Mouse (Mus musculus): ENCODE results near the gene Hoxd13.

Gene Hoxd13

DNA sequence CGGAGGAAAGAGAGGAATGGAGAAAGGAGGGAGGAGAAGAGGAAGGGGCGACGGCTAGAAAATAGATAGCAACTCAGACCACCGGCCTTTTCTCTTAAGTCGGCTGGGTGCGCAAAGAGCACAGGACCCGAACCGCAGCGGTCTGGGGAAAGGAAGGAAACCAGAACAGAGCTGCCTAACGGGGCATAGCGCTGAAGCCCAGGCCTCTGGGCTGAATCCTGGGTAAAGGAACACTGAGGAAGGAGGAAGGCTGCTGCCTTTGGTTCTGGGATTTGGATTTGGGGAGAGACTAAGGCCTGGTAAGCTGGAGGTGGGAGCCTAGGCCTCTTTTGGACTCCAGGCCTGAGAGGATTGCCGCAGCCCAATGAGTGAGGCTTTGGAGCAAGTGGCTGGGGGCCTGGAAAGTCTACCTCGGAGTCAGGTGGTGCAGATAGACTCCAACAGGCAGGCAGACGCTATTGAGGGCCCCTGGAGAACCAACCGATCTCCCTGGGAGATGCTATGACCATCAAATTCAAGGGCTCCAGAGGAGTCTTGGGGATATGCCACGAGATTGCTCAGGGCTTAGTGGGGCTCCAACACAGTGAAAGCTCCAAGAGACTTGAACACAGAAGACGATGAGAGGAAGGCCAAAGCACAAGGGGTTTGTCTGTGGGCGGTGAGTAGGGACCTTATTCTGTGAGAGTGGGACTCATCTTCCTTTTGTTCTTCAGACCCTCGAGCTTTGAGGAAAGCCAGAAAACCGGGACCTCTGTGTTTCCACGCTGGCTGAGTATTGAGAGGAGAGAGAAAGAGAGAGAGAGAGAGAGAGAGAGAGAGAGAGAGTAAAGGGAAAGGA, 12.7 kb downstream of the Hoxd13 start:
- no peak for DNase-seq (ENCODE audit: low spot score)

DNA sequence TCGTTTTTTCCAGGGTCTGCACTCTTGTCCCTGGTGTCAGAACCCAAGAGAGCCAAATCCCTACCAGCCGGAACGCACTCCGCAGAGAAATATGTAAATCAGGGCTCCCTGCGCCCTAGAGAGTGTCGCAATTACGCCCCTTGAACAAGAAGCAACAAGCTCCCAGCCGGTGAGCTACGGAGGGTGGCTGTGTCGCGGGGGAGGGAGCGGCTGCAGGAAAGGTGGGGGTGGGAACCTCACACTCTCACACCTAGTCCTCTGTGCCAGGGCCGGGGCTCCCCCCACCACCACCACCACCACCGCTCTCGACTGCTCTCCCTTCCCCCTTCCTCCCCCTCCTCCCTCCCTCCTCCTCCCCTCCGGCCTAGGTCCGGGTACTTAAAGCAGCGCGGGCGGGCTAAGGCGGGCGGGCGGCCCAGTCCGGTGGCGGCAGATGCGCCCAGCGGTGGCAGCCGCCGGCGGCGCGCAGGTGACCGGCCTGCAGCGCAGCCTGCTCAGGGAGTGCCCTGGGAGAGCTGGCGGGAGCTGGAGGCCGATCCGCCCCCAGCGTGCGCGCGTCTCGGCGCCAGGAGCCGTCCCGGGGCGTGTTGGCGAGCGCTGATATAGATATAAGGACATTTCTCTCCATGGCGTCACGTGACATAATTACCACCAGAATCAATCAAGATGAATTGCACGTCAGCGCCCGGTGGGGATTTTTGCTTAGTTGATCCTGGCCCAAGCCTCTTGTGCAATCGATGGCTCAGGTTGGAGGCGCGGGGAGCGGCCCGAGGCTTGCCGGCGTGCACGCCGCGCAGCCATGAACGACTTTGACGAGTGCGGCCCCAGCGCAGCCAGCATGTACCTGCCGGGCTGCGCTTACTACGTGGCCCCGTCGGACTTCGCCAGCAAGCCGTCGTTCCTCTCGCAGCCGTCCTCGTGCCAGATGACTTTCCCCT, 13.8 kb downstream of the Hoxd13 start:
- no peak for DNase-seq (ENCODE audit: low spot score)

DNA sequence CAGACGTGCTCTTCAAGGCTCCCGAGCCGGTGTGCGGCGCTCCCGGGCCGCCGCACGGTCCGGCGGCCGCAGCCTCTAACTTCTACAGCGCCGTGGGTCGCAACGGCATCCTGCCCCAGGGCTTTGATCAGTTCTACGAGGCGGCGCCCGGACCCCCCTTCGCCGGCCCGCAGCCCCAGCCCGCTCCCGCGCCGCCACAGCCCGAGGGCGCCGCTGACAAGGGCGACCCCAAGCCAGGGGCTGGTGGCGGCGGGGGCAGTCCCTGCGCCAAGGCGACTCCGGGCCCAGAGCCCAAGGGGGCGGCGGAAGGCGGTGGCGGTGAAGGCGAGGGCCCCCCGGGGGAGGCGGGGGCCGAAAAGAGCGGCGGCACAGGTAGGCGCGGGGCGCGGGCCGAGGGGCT, 14.7 kb downstream of the Hoxd13 start:
- DNase-seq (ENCODE audit: low spot score) = no peak

DNA sequence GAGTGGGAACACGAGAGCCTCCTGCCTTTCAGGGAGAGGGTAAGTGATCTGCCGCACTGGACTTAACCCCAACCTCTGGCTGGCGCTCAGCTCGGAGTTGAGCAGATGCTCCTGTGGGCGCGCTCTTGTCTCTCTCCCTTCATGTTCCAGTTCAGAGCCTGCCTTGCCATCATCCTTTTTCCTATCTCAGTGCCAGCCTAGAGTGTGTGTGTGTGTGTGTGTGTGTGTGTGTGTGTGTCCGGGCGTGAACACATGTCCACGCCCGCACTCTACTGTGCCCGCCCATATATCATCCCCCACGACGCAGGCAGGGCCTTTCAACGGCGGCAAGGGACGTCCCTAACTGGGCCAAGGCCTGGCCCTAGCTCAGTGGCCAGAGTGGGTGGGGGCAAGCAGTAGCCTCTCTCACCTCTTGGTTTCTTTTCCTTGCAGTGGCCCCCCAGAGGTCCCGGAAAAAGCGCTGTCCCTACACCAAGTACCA, 15.4 kb downstream of the Hoxd13 start:
- no peak for DNase-seq (ENCODE audit: low spot score)

DNA sequence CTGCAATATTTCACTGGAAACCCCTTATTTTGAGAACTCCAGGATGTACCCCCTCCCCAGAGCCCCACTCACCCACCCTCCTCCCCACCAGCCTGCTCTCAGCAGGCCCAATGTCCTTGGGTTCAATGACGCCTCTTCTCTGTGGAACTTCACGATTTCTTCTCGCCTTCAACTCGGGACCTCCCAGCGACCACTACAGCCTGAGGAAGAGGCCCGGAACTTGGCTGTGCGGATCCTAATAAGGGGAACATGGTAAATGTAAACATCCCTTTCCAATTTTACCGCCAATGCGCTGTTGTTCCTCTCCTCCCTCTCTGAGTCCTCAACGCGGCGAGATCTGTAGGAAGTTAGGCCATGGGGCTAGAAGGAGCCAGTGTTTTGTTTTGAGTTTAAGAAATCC, 16.0 kb downstream of the Hoxd13 start:
- no peak for DNase-seq (ENCODE audit: low spot score)

DNA sequence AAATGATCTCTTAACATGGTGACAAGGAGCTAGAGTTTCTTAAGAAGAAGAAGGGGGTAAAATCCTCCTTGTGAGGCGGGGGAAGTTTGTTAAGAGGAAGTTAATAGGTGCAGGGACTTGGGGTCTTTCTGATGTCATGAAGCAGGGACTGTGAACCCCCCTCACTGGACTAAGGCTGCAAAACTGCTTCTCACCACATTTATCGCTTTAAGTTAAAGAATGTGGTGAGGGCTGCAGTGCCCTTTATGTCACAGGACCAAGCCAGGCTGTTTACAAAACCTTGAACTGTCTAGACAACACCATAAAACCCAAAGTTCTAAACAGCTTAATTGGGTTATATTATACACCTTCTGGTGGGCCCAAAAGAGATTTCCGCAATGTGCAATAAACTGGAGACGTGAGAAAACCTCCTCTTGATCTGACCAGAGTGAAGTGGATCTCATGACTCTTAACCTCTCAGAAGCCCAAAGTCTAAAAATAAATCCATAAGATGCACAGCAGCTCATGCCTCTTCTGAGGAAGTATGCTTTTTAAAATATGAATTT, 17.0 kb downstream of the Hoxd13 start:
- DNase-seq (ENCODE audit: low spot score) = no peak

DNA sequence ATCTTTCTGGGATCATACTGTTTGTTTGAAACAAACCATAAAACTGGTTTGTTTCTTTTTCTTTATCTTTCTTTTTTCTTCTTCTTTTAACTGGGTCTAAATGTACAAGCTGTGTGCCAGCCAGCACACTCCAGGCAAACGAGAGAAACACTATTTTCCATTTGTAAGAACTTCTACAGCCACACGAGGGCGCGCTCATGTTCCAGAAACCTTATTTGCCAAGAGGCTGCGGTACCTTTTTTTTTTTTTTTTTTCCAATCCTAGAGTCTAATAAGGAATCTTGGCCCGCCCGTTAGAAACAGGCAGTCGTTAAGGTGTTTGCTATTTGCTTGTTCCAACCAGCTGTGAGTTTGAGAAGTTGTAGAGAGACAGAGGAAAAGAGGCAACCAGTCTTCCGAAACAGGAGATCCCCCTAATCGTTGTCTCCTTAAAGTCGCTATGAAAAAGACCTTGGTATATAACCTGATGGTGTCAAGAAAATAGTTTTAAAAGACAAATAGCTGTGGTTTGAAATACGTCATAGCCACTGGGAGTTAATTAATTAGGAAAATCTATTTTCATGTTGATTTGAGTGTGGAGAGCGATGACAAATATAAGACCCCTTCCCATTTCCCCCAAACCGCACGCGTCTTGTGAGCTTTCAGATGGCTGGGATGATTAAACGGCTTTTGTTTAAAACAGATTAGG, 18.3 kb downstream of the Hoxd13 start:
- DNase-seq (ENCODE audit: low spot score) = no peak

DNA sequence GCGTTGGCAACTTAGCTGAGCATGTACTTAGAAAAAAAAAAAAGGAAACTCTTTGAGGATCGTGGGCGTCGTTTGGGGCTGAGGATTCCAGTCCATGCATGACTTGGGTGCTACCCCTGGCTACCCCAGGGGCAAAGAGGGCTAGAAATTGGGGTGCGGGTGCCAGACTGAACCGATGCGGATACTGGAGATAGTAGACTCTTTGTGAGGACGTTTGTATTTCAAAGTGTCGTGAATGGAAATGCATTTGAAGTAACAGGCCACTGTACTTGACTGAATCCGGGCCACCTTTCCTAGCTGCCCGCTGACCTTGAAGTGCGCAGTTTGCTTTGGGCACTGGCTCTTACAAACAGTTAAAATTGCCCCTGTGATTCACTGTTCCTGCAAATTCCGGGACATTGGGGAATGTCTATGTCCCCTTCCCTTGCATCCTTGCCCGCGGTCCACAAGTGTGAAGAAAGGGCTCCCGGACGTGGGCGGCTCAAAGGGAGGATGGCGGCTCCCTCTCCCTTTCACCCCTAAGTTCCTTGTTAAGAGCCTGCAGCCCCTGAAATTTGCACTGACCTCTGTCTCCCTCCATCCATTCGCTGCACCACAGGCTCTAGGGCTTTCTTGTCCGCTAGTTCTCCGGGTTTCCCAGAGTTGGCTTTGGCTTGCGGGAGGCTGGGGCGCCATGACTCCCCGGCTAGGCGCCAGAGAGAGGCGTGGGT, 19.0 kb downstream of the Hoxd13 start:
- DNase-seq (ENCODE audit: low spot score) = no peak

DNA sequence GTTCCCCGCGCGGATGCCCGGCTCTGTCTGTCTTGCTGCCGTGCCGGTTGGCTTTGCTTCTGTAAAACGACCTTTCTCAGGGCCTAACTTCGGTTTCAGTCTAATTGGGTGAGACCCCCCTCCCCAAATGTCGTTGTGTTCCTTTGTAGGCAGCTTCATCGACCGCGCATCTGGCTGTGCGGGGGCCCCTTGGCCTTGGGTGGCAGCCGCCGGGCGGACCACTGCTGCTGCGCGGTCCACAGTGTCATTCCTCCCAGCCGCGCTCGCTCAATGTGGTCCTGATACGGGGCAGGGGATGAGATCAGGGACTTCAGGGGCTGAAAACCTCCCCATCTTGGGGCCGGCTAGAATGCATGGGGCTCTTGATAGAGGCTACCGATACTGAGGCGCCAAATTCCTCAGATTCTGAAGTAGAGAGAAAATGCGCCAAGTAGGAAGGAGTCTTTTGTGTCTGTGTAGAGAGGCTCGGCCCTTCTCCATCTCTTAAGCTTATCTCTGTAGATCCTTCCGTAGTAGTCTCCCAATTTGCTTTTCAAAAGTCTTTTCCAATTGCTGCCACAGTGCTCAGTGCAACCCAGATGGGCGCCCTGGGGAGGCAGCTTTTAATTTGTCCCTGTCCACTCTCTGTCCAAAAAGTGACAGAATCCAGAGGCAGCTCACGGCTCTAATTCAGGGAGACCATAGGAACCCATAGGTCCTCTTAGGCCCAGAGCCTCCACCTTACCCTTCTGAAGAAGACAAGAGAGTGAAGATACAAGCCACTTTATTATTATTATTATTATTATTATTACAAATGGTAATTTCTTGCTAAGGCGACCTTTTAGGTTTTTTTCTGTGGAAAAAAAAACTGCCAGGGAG, 19.8 kb downstream of the Hoxd13 start:
- no peak for DNase-seq (ENCODE audit: low spot score)

DNA sequence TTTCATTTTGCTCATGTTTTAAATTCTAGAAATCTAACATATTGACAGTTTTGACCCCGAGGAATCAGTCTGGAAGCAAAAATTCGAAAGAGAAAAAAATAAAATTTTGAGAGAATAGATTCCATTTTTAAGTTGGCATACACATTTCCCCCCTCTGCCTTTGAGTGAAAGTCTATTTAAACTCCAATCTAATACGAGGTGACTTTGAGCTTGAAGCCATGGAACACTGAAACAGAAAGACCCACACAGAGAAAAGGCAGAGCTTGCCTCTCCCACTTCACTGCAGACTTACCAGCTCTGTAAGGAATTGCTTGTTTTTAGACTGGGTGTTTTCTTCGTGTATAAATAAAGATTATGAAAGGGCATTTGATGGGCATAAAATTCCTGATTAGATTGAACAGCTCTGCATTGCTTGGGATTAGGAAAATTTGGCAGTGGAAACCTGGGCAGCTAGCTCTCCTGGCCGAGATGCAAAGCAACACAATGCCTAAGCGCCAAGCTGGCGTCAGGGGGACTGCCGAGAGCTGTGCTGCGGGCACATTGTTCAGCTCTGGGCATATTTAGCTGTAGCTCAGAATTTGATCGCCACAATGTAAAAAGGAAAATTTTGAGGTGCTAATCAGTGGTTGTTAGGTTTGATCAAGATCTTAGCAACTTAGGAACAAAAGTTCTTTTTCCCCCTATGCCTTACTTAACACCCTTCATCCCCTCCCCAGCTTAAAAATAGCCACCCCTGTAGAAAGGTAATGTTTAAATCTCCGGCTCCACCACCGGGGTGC, 20.9 kb downstream of the Hoxd13 start:
- DNase-seq (ENCODE audit: low spot score) = no peak

DNA sequence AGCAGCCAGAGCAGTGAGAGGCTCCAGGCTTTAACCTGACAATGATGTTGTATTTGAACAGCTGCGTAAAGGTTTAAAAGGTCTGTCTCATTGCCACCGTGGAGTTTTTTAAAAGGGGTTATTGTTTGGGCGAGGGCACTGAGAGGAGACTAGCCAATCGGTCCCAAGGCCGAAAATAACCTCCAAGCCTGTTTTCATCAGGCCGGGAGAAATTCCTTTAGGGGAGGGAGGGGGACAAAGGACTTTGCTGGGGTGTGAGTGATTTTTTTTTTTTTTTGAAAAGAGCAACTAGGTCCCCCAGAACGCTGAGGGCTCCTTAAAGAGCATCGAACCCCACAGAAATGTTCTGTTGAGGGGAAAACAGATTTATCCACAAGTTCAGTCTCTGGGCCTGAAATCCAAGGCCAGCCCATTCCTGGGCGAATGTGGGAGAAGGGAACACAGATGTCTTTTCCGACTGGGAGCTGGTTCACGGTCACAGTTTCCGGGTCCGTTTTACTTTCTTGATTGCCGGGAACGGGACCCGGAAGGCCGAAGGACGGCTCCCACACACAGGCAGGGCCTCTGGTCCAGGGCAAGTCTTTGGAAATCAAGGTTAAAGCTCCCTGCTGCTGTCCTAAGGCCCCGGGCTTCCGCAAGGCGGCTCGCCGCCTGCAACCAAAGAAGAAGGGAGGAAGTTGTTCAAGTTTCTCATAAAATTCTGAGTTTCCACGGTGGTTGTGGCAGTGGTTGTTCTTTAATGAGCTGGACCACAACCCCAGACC, 21.6 kb downstream of the Hoxd13 start:
- no peak for DNase-seq (ENCODE audit: low spot score)

DNA sequence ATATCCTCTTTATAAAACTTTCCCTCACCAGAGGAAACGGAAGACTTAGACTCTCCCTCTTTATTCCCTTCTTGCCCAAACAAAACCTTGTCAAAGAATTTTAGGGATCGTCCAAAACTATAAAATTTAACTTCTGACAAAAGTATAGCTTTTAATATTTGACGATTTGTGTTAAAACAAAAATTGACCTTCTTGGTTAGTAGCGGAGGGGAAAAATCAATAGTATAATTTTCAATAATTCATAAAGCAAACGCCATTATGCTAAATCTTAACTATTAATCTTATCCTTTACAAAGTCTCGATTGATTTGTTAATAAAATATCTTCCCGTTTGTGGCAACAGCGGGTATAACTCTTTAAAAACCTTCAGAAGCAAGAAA, 22.2 kb downstream of the Hoxd13 start:
- no peak for DNase-seq (ENCODE audit: low spot score)

DNA sequence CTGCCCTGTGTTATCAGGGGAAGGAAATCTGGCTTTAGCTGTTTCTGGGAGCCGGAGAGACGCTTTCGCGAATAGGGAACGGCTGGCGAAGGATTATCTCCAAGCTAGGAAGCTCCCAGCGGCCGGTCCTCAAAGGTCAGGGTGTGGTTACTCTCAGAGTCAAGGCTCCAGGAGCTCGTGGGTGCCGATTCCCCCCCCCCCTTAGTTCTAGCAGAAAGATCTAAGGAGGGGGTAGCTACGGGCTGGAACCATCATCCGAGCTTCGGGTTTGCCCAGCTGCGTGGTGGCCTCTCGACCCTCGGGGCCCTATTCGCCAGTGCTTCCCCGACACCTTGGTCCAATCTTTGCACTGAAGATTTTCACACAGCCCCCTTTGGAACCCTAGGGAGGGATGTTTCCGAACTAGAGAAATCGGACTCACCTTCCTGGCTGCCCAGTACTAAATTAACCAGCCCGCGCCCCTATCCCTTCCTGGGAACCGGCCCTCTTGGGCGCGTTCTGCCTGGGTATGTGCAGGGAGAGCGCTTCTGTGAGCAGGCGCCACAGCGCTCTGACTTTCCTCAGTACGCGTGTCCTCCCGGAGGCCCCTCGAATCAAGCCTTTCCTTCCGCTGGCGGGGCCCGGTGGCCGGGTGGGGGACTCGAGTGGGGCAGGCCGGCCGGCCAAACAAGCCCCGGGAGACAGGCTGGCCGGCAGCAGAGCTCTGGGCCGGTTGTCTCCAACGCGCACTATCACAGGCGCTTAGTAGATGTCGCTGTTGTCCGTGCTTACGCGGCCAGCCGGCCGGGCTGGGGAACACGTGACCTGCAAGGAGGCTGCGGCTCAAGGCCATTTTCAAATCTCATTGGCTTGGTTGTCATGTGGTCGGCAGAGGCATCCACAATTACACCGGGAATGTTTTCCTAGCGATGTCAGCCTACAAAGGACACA, 23.2 kb downstream of the Hoxd13 start, which contains the start of gene Hoxd10:
Gene Hoxd10, plus strand, starts transcription at position 903 of the 930 bp plus-strand sequence.
- peak; percentile 82 for DNase-seq (ENCODE audit: low spot score)

DNA sequence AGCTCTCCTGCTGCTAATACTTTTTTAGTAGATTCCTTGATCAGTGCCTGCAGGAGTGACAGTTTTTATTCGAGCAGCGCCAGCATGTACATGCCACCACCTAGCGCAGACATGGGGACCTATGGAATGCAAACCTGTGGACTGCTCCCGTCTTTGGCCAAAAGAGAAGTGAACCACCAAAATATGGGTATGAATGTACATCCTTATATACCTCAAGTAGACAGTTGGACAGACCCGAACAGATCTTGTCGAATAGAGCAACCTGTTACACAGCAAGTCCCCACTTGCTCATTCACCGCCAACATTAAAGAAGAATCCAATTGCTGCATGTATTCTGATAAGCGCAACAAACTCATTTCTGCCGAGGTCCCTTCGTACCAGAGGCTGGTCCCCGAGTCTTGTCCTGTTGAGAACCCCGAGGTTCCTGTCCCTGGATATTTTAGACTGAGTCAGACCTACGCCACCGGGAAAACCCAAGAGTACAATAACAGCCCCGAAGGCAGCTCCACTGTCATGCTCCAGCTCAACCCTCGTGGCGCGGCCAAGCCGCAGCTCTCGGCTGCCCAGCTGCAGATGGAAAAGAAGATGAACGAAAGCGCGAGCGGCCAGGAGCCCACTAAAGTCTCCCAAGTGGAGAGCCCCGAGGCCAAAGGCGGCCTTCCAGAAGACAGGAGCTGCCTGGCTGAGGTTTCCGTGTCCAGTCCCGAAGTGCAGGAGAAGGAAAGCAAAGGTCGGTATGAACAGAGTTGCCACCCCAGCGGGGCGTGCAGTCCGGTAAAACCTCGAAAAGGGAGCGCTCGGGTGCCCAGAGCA, 24.1 kb downstream of the Hoxd13 start:
- no peak for DNase-seq (ENCODE audit: low spot score)

DNA sequence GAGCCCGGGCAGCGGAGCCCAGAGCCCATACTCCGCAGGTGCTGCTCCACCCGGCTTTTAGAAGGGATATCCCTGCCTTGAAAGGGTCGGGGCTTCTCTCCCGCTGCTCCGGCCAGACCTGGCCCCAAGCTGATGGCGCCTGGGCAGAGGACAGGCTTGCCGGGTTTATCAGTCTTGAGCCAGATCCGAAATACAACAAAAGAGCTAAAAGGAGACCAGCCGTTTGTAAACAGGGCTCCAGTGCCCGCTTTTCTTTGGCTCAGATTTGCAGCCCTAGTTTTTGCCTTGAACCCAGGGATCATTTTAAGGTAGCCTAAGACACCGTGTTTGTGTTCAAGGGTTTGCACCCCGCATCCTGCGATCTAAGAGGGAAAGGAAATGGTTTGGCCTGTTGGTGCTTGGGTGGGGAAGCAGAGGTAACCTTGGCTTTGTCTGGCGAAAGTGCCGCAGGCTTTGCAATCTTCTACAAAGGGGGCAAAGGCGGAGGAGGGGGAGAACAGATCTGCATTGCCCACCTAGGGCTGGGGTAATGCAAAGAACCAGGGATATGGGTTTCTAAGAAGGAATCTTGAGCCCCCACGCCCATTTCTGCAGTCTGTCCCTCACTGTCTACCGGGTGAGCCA, 24.8 kb downstream of the Hoxd13 start:
- no peak for DNase-seq (ENCODE audit: low spot score)

DNA sequence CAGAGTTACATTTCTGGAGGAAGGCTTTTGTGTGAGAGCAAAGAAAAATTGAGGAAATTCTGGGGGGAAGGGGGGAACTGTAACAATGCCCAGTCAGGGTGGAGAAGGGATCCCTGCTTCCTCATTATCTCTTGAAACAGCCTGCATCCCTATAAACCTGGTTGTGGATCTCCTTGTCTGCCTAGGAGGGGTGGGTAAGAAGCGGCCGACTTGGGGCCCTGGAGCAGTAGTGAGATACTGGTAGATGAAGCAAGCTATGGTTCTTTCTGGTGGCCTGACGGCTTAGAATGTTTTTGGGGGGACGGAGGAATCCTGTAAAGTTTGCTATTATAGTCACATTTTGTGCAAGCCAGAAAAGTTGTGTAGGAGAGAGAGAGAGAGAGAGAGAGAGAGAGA, 25.3 kb downstream of the Hoxd13 start:
- DNase-seq (ENCODE audit: low spot score) = no peak
